ENCODE assay signal across 9 mouse cellular contexts in genomic region chr2:73271459-73272161, GRCm38 (mm10). TPM values are rescaled to one million over a fixed set of nuclear protein-coding genes. Genes with fewer than 3 reads are reported as not detected.
DNase-seq lines count a peak whose midpoint lies in the region; ATAC-seq and TF ChIP-seq lines count a peak whose summit lies in the region.
"Had no signal": no experiment of that assay in that cellular context is flagged by ENCODE, and none has a peak within 500 bp of the region (broad histone marks: within the 10 kb centered on the region; RNA-seq: fewer than 3 reads in every experiment).

Gene Sp9, plus strand, starts transcription at chr2:73271925.

- ATAC-seq in heart, embryonic 15.5 days (replicated peaks; ENCODE audit: insufficient number of reproducible peaks, insufficient read depth, low FRiP score, low read depth) = no peak
- peak; percentile 52; the same call in 1 of the 2 replicates for ATAC-seq in midbrain, postnatal 0 days (ENCODE audit: low FRiP score)

- peaks cover 41% of the 10 kb centered on the region for H3K4me1 ChIP-seq in heart, embryonic 15.5 days (replicated peaks)
- peaks cover 57% of the 10 kb centered on the region for H3K4me1 ChIP-seq in limb, embryonic 10.5 days
- no peaks in the 10 kb centered on the region for H3K4me1 ChIP-seq in midbrain, postnatal 0 days (ENCODE audit: insufficient read depth, low read length)

- H3K36me3 ChIP-seq in heart, embryonic 15.5 days = no peaks in the 10 kb centered on the region
- H3K36me3 ChIP-seq in limb, embryonic 10.5 days = no peaks in the 10 kb centered on the region
- no peaks in the 10 kb centered on the region for H3K36me3 ChIP-seq in midbrain, postnatal 0 days (ENCODE audit: insufficient read depth, low read length)

- under 1% methylated on average over 48 of the region's 48 CpGs for WGBS in heart, embryonic 15.5 days
- WGBS in limb, embryonic 10.5 days = under 1% methylated on average over 48 of the region's 48 CpGs
- under 1% methylated on average over 47 of the region's 48 CpGs for WGBS in midbrain, postnatal 0 days

- H3K9ac ChIP-seq in heart, embryonic 15.5 days = 0 out of 2 replicates have a peak within 1 kb of the TSS, but pooled peaks have one; percentile 7
- no peak within 1 kb of the TSS for H3K9ac ChIP-seq in midbrain, postnatal 0 days (replicated peaks; ENCODE audit: low read length, poor library complexity, severe bottlenecking)

- H3K4me2 ChIP-seq in heart, embryonic 15.5 days = peak within 1 kb of the TSS; percentile 73
- peak within 1 kb of the TSS; percentile 38 for H3K4me2 ChIP-seq in midbrain, postnatal 0 days (ENCODE audit: low read depth, low read length, poor library complexity, severe bottlenecking)

- H3K27me3 ChIP-seq in heart, embryonic 15.5 days = peaks cover 86% of the 10 kb centered on the region
- peaks cover 100% of the 10 kb centered on the region for H3K27me3 ChIP-seq in limb, embryonic 10.5 days (ENCODE audit: low read depth, poor library complexity, severe bottlenecking)
- H3K27me3 ChIP-seq in midbrain, postnatal 0 days (ENCODE audit: insufficient read depth, low read length) = peaks cover 37% of the 10 kb centered on the region

- H3K9me3 ChIP-seq in heart, embryonic 15.5 days (replicated peaks) = no peaks in the 10 kb centered on the region
- H3K9me3 ChIP-seq in limb, embryonic 10.5 days (replicated peaks) = no peaks in the 10 kb centered on the region
- no peaks in the 10 kb centered on the region for H3K9me3 ChIP-seq in midbrain, postnatal 0 days (ENCODE audit: low read length)

- H3K27ac ChIP-seq in heart, embryonic 15.5 days = no peak within 1 kb of the TSS
- H3K27ac ChIP-seq in limb, embryonic 10.5 days = 0 out of 2 replicates have a peak within 1 kb of the TSS, but pooled peaks have one; percentile 69
- no peak within 1 kb of the TSS for H3K27ac ChIP-seq in midbrain, postnatal 0 days (ENCODE audit: low read depth, low read length)

- peak; percentile 22 for DNase-seq in cerebellum, adult 8-10 months
- DNase-seq in cerebellum, adult 9-10 months = no peak
- DNase-seq in B cell, adult 2 months = peak; percentile 49 to 60
- peak; percentile 82 for DNase-seq in embryo, embryonic 9.5 days (ENCODE audit: extremely low spot score)
- peak; percentile 89 for DNase-seq in limb, embryonic 10.5 days (ENCODE audit: low spot score)
- DNase-seq in midbrain, postnatal 0 days (ENCODE audit: low spot score) = peak; percentile 67
- peak; percentile 75 to 85 for DNase-seq in thymus, postnatal 36 days

- H3K4me3 ChIP-seq in heart, embryonic 15.5 days = peak within 1 kb of the TSS; percentile 52
- peak within 1 kb of the TSS; percentile 53 for H3K4me3 ChIP-seq in limb, embryonic 10.5 days
- H3K4me3 ChIP-seq in midbrain, postnatal 0 days (ENCODE audit: low read depth, low read length) = peak within 1 kb of the TSS; percentile 31

- no peak for TF ChIP-seq CTCF in midbrain, postnatal 0 days (IDR thresholded peaks at IDR 0.05)

RNA-seq across cellular contexts. Expression of gene Sp9, which starts in this region (rescaled TPM):
- not detected in 2 replicates for polyA plus RNA-seq in heart, embryonic 15.5 days (2015; fragmentation: Nextera tagmentation; extraction: Ambion mirVana)
- 0.19 and 0.36 TPM in 2 replicates for polyA plus RNA-seq in limb, embryonic 10.5 days (2016; fragmentation: Nextera tagmentation; extraction: Ambion mirVana)
- 2.3 and 3.3 TPM in 2 replicates for total RNA-seq in midbrain, postnatal 0 days (2014; rRNA removed)
- polyA plus RNA-seq in midbrain, postnatal 0 days (2015; fragmentation: Nextera tagmentation; extraction: Ambion mirVana) = 1.7 and 2.0 TPM in 2 replicates
- total RNA-seq: heart, adult 18-20 months had no signal

Comparison
In these comparisons a context has a peak if more than half of its experiments do, and no peak if none do; other contexts are left out.
1. Peak in DNase-seq, H3K4me3 ChIP-seq and H3K27ac ChIP-seq in limb, embryonic 10.5 days; RNA of the gene not detected or under 1 TPM.